Mouse (Mus musculus) MEL-GATA-1-ER (cell line): ENCODE data around the gene Pacsin1.

Experiments used
- DNase-seq: peaks from one replicate; pipeline ENCODE4 v3.0.0-alpha.2; 2012; ENCODE audit warnings: low read depth; ENCODE audit errors: extremely low read depth

Gene Pacsin1

DNA sequence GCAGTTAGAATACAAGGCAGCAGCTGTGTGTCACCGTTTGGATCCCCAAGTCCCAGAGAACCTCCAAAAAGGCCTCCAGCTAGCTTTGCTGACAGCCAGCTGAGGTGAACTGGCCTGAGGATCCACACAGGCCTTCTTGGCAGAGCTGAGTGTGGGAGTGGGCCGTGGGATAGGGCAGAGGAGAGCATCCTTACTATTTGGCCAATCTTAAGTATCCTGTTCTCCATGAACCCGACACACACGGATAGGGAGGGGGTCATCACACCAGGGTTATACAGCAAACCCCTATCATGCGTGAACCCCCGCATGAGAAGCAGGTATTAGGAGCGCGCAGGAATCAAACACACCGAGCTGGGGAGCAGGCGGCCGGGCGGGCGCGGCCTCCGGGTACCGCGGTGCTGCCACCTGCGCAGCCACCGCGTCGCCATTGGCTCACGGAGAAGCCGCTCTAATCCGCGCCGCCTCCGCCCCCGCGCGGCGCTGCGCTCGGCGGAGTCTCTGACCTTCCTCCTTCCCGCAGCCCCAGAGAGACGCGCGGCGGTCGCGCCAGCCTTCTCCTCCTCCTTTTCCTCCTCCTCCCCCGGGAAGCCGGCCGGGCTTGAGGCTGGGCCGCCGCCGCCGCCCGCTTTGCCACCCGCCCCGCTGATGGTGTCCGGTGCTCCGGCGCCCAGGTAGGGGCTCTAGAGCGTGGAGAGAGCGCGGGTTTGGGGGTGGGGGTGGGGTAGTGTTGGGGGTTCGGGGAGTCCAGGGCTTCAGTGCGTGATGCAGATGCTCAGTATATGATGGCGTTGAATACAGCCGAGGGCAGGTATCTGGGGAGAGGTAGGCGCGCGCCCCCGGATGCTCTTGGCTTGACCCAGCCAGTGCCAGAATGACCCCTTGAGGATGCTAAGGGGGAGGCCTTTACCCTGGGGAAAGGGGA, at the start of gene Pacsin1:
Gene Pacsin1, plus strand, starts transcription at position 421 of the 922 bp plus-strand sequence.
- no peak for DNase-seq

- no peak for DNase-seq
Measured at GRCm38 (mm10) chr17:27609576-27609975, 45.7 kb upstream of the Pacsin1 start.

DNA sequence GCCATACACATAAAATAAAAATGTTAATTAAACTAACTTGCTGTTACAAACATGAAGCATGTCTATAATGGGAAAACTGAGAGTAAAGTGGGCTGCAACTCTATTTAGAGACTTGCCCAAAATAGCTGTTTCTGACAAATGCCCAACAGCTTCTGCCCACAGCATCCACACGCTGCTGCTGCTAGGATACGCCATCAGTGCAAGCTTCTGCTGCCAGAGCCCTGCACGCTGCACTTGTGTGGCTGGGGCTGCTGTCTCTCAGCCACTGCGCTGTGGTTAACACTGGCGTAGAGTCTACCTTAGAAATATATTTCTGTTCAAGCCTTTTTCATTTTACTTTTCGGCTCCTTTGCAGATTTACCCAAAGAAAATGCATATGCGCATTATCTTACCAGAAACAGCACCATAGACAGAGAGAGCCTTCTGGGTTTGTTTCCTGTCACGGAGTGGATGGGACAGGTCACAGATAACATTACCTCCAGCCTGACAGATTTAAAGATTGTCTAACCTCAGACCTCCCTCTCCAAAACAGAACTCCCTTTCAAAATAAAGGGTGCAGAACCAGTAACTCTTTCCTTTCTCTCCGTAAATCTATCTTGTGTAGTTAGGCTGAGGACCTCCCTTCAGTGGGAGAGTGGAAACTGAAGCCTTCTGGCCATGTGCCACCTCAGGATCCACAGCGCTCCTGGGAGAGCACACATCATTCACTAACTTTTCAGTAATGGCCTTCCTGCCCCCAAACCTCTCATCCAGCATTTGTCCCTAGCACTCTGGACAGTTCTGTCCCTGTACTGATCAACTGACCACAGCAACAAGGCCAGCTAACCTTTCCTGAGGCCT, 44.4 kb upstream of the Pacsin1 start:
- DNase-seq, result no peak

- DNase-seq, result no peak
Measured at GRCm38 (mm10) chr17:27611519-27611884, 43.8 kb upstream of the Pacsin1 start.

DNA sequence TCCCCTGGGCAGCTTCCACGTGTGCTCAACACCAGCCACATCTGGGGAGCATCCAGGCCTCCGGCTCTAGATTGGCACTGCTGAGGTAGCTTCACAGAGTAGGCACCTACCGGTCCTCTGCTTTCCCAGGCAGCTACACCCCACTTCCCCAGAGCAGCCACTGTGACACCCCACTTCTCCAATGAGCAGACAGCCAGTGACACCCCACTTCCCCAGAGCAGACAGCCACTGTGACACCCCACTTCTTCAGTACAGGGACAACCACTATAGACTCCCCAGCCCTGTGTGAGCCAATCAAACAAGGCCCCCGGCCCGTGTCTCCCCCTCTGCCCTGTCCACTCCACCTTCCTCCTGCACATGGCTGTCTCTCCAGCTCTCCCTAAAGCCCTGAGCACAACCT, 43.3 kb upstream of the Pacsin1 start:
- no peak for DNase-seq

DNA sequence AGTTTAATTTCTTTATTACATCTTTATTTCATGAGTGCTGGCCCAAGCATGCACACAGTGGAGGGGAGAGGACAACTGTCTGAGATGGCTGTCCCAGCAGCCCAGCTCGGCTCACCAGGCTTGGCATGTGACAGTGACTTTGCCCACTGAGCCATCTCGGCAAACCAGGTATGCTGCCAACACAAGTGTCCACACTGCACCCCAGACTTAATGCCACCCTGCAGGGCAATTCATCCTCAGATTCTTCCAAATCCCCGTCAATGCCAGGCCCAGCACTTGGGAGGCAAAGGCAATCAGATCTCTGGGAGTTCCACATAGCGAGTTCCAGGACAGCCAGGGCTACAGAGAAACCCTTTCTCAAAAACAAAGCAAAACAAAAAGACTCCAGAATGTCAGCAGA, 42.3 kb upstream of the Pacsin1 start:
- DNase-seq, result no peak

DNA sequence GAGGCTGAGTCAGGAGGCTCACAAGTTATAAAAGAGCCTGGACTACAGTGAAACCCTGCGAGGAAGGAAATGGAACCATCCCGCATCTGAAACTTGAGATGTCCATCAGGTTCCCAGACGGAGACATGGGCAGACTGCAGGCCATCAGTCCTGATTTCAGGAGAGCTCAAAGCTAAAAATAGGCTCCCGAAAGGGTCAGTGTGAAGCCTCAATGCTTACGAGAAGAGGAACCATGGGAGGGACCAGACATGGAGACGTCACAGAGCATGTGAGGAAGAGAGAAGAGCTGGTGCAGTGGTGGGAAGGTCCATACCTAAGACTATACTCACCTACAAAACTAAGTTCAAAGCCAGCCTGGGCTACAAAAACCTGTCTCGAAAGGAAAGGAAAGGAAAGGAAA, 39.9 kb upstream of the Pacsin1 start:
- no peak for DNase-seq

DNA sequence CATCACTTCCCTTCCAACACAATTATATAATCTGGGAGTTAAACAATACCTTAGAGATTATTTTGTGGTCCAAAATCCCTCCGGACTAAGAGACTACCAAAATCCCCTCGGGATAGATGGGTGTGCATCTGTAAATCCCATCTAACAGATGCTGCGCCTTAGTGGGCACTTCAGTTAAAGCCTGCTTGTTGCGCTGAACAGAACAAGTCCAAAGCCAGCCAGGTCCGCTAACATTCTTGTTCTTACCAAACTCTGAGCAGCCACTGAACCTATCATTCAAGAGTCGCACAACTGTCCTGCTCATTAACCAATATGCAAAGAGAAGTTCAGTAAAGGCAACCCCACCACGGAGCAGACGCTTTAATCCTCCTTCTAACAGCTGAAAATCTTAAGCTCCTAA, 34.1 kb upstream of the Pacsin1 start:
- DNase-seq, result no peak

DNA sequence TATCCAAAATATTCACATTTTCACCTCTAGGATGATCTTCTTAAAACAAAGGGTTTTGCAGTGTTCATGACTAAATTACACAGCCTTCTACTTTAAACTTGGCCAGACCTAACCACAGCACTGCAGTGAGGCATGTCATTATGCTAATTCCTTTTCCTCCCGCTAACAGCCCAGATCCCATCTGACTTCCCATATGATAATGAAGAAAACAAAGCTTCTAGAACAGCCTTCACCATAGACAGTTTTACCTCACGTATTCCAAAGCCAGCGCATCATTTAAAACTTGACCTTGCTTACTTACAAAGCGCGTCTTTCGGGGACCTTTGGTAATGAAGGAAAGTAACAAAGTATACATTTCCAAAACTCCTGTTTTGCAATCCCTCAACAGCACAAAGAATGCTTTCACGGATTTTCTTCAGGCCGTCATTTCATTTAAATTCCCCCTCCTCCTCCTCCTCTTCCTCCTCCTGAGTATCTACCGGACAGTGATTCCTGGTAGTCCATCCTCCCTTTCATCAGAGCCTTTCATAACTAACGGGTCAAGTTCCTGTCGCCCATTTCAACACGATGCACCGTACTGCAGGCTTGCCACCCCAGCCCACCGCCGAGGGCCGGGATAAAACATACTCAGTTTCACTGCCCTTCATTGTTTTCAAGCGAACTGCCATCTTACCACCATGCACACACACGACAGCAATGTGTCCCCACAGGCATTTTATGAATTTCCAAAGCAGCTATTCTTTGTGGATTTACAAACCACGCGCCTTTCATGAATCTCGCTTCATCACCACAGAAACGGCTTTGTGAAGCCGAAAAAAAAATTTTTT, 33.4 kb upstream of the Pacsin1 start:
- DNase-seq, result no peak

- DNase-seq, result no peak
Measured at GRCm38 (mm10) chr17:27622611-27623359, 32.5 kb upstream of the Pacsin1 start.

GRCm38 (mm10) chr17:27623360-27624326, 31.7 kb upstream of the Pacsin1 start, which contains the start of gene Nudt3:
Gene Nudt3 (minus strand): TSS chr17:27623495.
- DNase-seq, result no peak

DNA sequence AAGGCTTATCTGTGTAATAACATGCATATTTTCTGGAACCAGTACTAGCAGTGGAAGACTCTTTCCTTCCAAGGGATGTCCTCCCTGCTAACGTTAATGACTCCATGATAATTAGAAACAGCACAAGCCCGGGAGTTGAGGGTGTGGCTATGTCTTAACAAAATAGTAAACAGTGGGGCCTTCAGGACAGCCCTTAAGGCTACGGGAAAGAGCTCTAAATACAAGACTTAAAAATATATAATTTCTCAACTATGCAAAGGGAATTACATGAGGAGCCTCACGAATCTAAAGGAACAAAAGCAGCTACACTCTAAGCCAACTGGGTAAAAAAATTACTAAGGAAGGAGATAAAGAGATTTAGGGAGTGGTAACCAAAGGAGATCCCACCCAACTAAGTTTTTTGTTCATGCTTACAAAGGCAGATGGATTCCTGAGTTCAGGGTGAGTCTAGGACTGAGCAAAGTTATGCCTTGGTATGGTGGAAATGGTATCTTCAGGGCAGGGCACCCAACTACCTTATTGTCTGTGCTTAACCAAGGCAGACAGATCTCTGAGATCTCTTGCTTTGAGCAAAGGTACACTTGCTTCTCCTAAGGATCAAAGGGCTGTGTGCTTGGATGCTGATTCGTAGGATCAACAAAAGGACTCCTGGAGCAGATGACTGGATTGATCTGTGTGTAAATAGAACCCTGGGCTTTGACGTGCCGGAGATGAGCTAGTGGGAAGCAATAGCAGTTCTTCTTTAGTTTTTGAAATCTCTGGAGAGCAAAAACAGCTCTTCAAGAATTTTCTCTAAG, 29.7 kb upstream of the Pacsin1 start:
- no peak for DNase-seq

DNA sequence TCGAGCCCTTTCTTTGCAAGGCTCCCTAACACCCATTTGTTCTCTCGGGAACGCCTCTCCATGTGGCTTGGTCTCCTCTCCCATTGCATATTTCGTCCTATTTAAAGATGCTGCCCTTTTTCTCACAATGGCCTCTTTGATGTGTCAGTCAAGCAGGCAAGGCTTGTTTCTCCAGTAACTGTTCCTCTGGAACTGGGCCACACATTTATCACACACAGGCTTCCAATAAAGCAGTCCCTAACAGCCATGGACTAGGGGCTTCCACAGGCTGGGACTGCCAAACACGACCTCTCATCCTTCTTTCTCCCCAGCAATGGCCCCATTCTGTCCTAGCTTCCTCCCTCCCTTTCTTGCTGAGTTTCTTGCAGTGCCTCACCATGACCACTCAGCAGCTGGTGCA, 28.6 kb upstream of the Pacsin1 start:
- DNase-seq, result no peak

GRCm38 (mm10) chr17:27627451-27627850, 27.9 kb upstream of the Pacsin1 start:
- DNase-seq, result no peak

GRCm38 (mm10) chr17:27628376-27628775, 26.9 kb upstream of the Pacsin1 start:
- no peak for DNase-seq

GRCm38 (mm10) chr17:27629249-27630020, 25.9 kb upstream of the Pacsin1 start:
- DNase-seq, result no peak

DNA sequence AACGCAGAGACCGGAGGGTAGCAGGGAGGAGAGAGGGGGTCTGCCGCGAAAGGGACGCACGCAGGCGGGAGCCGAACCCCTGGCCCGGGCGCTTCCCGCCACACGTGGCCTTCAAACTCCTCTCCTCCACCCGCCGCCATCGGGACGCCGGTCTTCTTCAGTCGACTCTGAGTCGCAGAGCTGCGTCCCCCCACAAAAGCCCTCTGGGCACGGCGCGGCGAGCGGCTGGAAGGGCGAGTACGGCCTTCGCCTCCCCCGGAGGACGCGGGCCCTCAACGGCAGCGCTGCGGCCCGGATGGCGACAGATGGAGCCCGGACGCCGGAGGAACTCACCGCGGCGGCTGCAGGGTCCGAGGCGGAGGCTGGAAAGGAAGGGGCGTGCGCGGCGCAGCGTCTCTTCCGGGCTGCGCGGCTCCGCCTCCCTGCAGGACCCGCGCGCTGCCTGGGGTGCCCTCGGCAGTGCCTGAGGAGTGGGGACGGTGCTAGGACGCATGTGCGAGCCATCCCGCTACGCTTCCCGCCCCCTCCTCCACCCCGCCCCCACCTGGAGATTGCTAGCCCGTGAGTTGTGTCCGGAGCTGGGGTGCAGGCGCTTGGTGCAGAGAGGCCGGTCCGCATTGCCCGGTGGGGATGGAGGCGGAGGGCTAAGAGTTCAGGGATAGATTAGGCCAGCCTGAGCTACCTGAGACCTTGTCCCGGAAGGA, 20.3 kb upstream of the Pacsin1 start, which contains the start of gene RPS10-NUDT3:
Gene RPS10-NUDT3, minus strand, starts transcription at position 352 of the 704 bp plus-strand sequence.
- DNase-seq, result peak; percentile 67
